Mouse (Mus musculus) gastrocnemius, adult 18-20 months (tissue): ENCODE data around the gene G2e3. TPM values are rescaled to one million over a fixed set of nuclear protein-coding genes. Genes with fewer than 3 reads are reported as not detected.

Source experiments
- DNase-seq: peaks from one replicate; pipeline ENCODE4 v3.0.0; 2021; ENCODE audit warnings: low spot score
- long read RNA-seq, 2 experiments: library from polyadenylated mRNA; stranded (forward); transcript quantifications; one replicate each; pipeline ENCODE4 v2.0.0; 2021
- total RNA-seq, 2 experiments: library from RNA; stranded (reverse); gene quantifications; 2 replicates each; pipeline ENCODE4 v1.2.3; 2021

Gene G2e3
- 1 to 10 TPM; 1.1 to 1.3 TPM for total RNA-seq
- long read RNA-seq, experiment 1, partial matches to known transcripts, result 2 of 2 reads
- long read RNA-seq, experiment 1, other reads (novel, unspliced or antisense), result 0 of 2 reads
- long read RNA-seq, experiment 2, full-length matches to known transcripts, result 2 of 2 reads
- long read RNA-seq, experiment 2, partial matches to known transcripts, result 0 of 2 reads
- long read RNA-seq, experiment 2, other reads (novel, unspliced or antisense), result 0 of 2 reads

- DNase-seq, result peak; percentile 86
Measured at GRCm38 (mm10) chr12:51347988-51348697, at the start of gene G2e3. Gene G2e3 (plus strand): TSS chr12:51348061.

DNA sequence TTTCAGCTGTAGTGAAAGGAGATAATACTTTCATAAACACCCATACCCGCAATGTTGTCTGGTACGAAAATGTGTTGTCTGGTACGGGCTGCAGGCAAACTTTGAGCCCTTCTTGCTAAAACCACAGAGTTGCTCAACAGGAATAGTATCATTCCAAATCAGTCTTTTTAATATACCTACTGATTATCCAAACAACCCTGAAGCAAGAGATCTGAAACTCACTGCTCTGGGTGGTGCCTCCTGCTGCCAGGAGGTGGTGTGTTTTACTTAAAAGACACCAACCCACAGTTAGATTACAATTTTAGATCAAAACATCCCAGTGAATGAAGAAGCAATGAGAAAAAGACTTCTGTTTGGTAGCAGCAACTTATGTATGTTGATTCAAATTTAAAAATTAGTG lies 24.3 kb upstream of the G2e3 start:
- no peak for DNase-seq

GRCm38 (mm10) chr12:51326819-51327218 lies 21.0 kb upstream of the G2e3 start:
- no peak for DNase-seq

GRCm38 (mm10) chr12:51337014-51337413 lies 10.8 kb upstream of the G2e3 start:
- DNase-seq, result no peak

GRCm38 (mm10) chr12:51346121-51346520 lies 1.7 kb upstream of the G2e3 start:
- DNase-seq, result no peak

DNA sequence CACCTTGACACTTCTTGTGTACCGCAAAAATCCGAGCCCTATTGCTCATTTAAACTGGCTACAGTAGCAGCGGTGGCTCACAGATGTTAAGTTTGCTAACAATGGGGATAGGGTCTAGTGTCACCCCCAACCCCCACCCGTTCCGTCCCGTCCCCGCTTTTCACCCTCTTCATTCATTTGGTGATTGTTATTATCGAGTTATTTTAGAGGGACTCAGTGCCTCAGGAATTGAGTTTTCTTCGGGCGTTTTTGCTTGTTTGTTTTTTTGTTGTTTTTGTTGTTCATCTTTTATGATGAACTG lies 787 bp downstream of the G2e3 start:
- no peak for DNase-seq

- DNase-seq, result no peak
Measured at GRCm38 (mm10) chr12:51355296-51355695, 7.4 kb downstream of the G2e3 start.

DNA sequence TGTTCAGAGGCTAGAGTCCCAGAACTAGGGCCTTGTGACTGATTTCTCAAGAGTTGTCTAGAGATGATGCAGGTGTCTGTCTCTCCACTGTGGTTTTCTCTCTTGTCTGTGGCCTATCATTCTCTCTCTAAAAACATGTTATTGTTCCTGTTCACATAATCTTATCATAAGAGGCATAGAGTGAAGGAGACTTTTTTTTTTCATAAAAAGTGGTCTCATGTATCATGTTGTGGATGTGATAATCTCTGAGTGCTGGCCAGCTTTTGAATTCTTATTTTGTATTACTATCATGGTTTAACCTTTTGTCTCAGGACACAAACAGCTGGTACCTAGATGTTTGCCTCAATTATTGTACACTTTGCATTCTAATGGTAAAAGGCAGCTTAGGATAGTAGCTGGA lies 13.4 kb downstream of the G2e3 start:
- DNase-seq, result no peak

- no peak for DNase-seq
Measured at GRCm38 (mm10) chr12:51362898-51363297, 15.0 kb downstream of the G2e3 start.

- no peak for DNase-seq
Measured at GRCm38 (mm10) chr12:51368504-51368903, 20.6 kb downstream of the G2e3 start.

DNA sequence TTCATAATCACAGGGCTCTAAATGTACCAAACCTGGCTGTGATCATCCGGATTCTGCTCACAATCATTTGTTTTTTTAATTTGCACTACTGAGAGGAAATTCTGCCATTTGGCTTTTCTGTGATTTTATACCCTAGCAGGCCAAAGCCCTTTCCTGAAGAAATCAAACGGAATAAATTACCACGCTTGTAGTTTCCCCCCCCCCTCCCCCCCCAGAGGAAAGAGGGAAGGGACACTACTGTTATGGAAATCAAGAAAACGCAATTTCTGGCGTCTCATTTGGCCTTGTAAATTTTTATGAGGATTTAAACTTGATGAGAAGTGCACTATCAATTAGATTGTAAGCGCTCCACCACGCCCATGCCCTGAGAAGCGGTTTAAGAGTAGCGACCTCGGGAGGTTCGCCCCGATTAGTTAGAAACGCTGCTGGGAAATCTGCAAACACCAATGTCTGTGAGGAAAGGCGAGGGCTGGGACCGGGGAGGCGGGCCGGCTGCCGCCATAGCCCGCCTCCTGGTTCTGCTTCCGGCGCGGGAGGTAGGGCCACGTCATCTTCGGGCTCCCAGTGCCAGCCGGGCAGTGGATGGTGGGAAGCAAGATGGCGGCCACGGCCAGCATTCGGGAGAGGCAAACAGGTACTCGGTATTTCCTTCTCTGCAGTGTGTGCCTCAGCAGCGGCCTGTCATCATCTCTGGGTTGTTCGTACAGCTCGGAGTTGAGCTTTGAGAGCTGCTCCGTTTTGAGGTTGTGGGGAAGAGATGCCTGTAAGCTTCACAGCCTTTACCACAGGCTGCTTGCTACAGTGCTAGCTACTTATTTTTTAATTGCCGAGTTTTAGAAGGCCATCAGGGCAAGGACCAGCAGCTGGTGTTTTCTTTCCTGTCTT lies 29.4 kb downstream of the G2e3 start, which contains the start of gene Scfd1:
TSS of gene Scfd1 (plus strand) at position 508 of the 885 bp plus-strand sequence.
- peak; percentile 92 for DNase-seq

GRCm38 (mm10) chr12:51377888-51378190 lies 30.0 kb downstream of the G2e3 start:
- no peak for DNase-seq

DNA sequence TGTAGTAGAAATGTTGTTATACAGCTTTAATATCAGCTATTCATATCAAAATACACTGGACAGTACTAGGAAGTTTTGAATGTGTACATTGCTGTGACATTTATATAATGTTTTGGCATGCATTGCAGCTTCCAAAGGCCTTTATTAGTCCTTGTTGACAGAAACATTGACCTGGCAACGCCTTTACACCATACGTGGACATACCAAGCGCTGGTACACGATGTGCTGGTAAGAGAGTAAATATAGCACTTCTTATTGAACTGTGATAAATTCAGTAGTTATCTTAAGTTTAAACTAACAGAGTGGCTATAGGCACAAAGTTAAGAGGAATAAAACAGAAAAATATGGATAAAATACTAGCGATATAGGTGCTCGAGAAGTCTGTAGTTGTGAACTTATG lies 52.0 kb downstream of the G2e3 start:
- DNase-seq, result no peak

- DNase-seq, result no peak
Measured at GRCm38 (mm10) chr12:51402060-51402698, 54.3 kb downstream of the G2e3 start.

- no peak for DNase-seq
Measured at GRCm38 (mm10) chr12:51403987-51404586, 56.2 kb downstream of the G2e3 start.

- no peak for DNase-seq
Measured at GRCm38 (mm10) chr12:51411362-51411761, 63.5 kb downstream of the G2e3 start.

Other genes starting within 250 kb of the G2e3 start
- 10 to 100 TPM; 16.7 to 17.8 TPM for gene Scfd1, start 29.4 kb downstream of the G2e3 start, total RNA-seq
- gene Coch, start 245.3 kb downstream of the G2e3 start, total RNA-seq, result under 1 TPM; 0.14 to 0.24 TPM